Mouse (Mus musculus) bone marrow, adult 2 months (tissue): ENCODE data around the gene Bnipl. TPM values are rescaled to one million over a fixed set of nuclear protein-coding genes. Genes with fewer than 3 reads are reported as not detected.

Experiments
- H3K27ac ChIP-seq: fragments of 200-500 bp; 2 replicates; pipeline ENCODE4 v1.5.1; 2012; ENCODE audit warnings: low read depth, mild to moderate bottlenecking, control low read depth, inconsistent platforms, low read length; ENCODE audit not compliant: control insufficient read depth, poor library complexity, insufficient read depth
- H3K4me1 ChIP-seq: fragments of 200-500 bp; 2 replicates; pipeline ENCODE4 v1.6.1; 2011; ENCODE audit warnings: low read length; ENCODE audit not compliant: control insufficient read depth, insufficient read depth
- H3K4me3 ChIP-seq: fragments of 200-500 bp; replicated peaks from 2 replicates; pipeline ENCODE3; 2011; ENCODE audit warnings: mild to moderate bottlenecking, low read depth, low read length, control low read depth; ENCODE audit not compliant: control insufficient read depth
- CTCF ChIP-seq: fragments of 200-500 bp; IDR thresholded peaks from 2 replicates; pipeline ENCODE4 v1.5.1; 2011; ENCODE audit warnings: low read length, control low read depth; ENCODE audit not compliant: control insufficient read depth, insufficient read depth
- POLR2A ChIP-seq: fragments of 200-500 bp; IDR thresholded peaks from 2 replicates; pipeline ENCODE4 v1.6.1; 2011; ENCODE audit warnings: low read depth, mild to moderate bottlenecking, control low read depth, low read length, borderline replicate concordance; ENCODE audit not compliant: control insufficient read depth
- WGBS: fragments of 180-500 bp; shearing (Covaris S2); methylation state at CpG from one replicate; pipeline ENCODE4 v1.1.7; 2018; 5-methylcytosine and 5-hydroxymethylcytosine counted together
- polyA plus RNA-seq: library from polyadenylated mRNA; stranded (reverse); fragments of >200 nt; gene quantifications from 2 replicates; pipeline ENCODE4 v1.2.4, GENCODE M21; 2011; ENCODE audit warnings: low replicate concordance; ENCODE audit not compliant: missing spikeins, insufficient read depth, insufficient read length

Gene Bnipl
- 1.7 TPM in 1 of 2 replicates, not detected in the other for polyA plus RNA-seq

DNA sequence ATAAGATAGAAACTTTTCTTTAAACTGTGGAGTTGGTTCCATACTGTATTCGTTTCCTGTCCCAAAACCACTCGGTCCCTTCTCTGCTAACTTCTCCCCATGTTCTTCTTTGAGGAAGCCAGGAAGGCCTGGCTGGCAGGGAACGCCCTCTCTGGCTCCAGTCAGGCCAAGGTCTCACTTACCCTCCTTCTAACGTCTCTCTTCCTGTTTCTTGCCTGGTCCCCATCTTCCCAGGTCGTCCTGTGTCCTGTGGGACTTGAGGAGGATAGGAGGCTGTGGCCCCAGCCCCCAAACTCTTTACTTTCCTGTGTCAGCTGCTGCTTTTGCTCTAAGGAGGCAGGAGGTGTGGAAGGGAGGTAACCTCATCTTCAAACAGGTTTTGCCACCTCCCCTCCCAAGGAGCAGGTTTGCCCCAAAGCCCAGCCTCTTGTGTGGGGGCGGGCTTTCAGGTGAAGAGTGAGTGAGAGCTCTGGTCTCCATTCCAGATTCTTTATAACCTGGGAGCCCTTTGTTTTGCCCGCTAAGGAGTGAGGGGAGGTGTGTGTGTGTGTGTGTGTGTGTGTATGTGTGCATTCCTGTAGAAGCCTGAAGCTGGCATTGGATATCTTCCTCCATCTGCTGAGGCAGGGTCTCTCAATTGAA, at the start of gene Bnipl:
Bnipl (minus strand) TSS at position 411 of the 642 bp plus-strand sequence.
- 51% methylated on average over 7 of the region's 7 CpGs for WGBS
- TF ChIP-seq POLR2A, result no peak
- no peak for TF ChIP-seq CTCF

DNA sequence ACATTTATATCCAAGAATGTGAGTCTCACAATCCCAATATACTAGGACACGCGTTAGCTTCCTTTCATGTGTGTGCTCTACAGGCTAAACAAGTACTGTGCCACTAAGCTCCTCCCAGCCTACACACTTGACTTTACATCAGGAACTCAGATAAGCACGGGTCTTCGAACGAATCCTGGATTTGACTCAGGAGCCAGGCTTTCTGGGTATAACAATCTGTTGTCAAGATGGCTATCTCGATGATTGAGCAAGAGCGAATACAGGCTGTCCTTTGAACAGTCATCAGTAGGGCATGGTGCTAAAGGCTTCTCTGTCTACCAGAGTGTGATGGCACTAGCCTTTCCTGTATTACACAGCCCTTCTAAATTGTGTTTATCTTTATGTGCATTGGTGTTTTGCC, 47.0 kb upstream of the Bnipl start:
- no peak for TF ChIP-seq CTCF
- TF ChIP-seq POLR2A, result no peak
- peaks cover 7% of the 10 kb centered on the region; the same call in 1 of the 2 replicates for H3K4me1 ChIP-seq
- H3K27ac ChIP-seq, result no peak overlapping the region
- 64% methylated on average over 7 of the region's 7 CpGs for WGBS
- H3K4me3 ChIP-seq, result no peak overlapping the region

More for the DNA sequence above, at the start of gene Bnipl:
- H3K4me3 ChIP-seq, result no peak within 1 kb of the TSS
- no peak within 1 kb of the TSS for H3K27ac ChIP-seq
- no peaks in the 10 kb centered on the region; the same call in none of the 2 replicates for H3K4me1 ChIP-seq

GRCm38 (mm10) chr3:95296103-95296469, 45.1 kb upstream of the Bnipl start:
- TF ChIP-seq POLR2A (no peak), CTCF (peak; percentile 65)
- Histone ChIP-seq H3K4me1 (peaks cover 7% of the 10 kb centered on the region; the same call in 1 of the 2 replicates), H3K4me3 (no peak overlapping the region), H3K27ac (no peak overlapping the region)
- 7% methylated on average over 5 of the region's 5 CpGs for WGBS

- Histone ChIP-seq H3K27ac (no peak overlapping the region; the same call in 1 of the 2 replicates), H3K4me1 (peaks cover 7% of the 10 kb centered on the region; the same call in 1 of the 2 replicates), H3K4me3 (no peak overlapping the region)
- TF ChIP-seq CTCF, result no peak
- TF ChIP-seq POLR2A, result no peak
- WGBS, result 76% methylated on average over 11 of the region's 11 CpGs
Measured at GRCm38 (mm10) chr3:95295321-95296102, 44.5 kb upstream of the Bnipl start.

DNA sequence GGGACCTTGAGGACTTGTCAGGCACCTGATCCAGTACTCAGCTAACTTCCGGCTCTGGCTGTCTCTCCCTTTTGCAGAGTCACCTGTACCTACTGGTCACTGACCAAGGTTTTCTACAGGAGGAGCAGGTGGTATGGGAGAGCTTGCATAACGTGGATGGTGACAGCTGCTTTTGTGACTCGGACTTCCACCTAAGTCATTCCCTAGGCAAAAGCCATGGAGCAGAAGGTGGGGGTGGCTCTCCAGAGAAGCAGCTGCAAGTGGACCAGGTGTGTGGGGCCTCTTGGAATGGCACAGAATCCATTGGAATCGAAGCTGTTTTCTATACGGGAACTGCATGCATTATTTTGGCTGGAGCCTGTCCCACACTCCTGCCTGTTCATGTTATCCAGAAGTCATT, 43.7 kb upstream of the Bnipl start:
- Histone ChIP-seq H3K4me3 (no peak overlapping the region), H3K27ac (peak overlapping the region; percentile 67), H3K4me1 (peaks cover 7% of the 10 kb centered on the region; the same call in 1 of the 2 replicates)
- TF ChIP-seq POLR2A (no peak), CTCF (no peak)
- 59% methylated on average over 5 of the region's 5 CpGs for WGBS

- Histone ChIP-seq H3K4me1 (peaks cover 7% of the 10 kb centered on the region; the same call in 1 of the 2 replicates), H3K27ac (peak overlapping the region; percentile 67)
- WGBS, result 36% methylated on average over 7 of the region's 7 CpGs
Measured at GRCm38 (mm10) chr3:95294316-95294715, 43.3 kb upstream of the Bnipl start.

DNA sequence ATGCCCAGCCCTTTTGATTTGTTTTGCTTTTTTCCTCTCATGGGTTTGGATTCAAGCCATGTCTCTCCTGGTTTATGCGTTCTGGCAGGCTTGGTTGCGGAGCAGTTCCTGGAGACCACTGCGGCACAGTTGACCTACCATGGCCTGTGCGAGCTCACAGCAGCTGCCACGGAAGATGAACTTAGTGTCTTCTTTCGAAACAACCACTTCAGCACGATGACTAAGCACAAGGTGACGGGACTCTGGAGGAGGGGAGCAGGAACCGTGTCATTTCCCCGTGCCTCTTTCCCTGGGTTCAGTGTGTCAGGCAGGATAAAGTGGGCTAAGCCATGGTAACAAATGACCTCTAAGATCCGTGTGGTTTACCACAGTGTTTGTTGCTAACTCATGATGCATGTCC, 42.5 kb upstream of the Bnipl start:
- Histone ChIP-seq H3K4me1 (peaks cover 7% of the 10 kb centered on the region; the same call in 1 of the 2 replicates), H3K27ac (peak overlapping the region; percentile 79), H3K4me3 (no peak overlapping the region)
- 4% methylated on average over 11 of the region's 11 CpGs for whole genome bisulfite sequencing
- no peak for TF ChIP-seq CTCF
- TF ChIP-seq POLR2A, result peak; percentile 46; the same call in 1 of the 2 replicates

More at GRCm38 (mm10) chr3:95294316-95294715, 43.3 kb upstream of the Bnipl start:
- TF ChIP-seq POLR2A (no peak), CTCF (no peak)
- H3K4me3 ChIP-seq, result no peak overlapping the region

DNA sequence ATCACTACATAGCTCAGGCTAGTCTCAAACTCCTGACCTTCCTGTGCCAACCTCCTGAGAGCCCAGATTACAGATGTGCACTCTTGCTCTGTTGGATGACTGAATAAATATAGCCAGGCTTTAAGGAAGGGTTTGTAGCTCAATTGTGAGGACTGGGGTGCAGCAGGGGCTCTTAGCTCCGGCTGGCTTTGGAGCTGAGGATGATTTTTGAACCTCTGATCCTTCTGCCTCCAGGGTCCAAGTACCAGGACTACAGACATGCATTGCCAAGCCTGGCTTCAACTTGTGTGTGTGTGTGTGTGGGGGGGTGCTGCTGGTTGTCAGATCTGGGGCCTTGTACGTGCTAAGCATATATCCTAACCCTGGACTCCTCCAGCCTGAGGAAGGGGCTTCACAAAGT, 41.9 kb upstream of the Bnipl start:
- H3K4me1 ChIP-seq, result peaks cover 7% of the 10 kb centered on the region; the same call in 1 of the 2 replicates
- TF ChIP-seq CTCF (no peak), POLR2A (no peak)
- peak overlapping the region; percentile 79 for H3K27ac ChIP-seq
- H3K4me3 ChIP-seq, result no peak overlapping the region
- WGBS, result 71% methylated on average over 2 of the region's 2 CpGs
